In the genomic region with DNA sequence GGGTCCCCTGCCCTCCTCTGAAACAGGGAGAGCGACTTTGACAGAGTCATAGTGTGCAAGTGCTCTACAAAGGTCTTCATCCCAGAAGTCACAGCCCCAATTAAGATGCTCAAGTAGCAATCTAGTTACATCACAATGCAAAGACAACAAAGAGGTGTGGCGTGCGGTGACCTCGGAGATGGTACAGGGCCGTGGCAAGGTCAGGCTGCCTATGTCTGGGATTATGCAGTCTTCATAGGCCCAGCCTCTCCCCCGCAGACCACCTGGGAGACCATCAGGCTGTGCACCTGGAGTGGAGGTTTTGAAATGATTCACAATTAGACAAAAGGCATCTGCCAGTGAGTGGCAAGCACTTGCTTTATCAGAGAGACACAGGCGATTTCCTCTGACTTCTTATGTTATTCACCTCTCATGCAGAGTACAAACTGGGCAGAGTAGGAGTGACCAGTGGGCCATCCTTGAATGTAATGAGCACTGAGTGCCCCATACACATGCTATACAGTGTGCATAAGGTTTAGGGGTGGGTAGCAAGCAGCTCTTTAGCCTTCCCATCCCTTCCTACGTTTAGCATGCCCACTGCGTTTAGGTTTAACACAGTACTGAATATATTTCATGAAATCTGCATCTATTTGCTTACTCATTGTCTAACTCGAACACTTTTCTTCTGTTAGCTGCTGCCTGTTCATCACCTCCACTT, we compare ENCODE assay signal across 21 mouse cellular contexts.
DNase-seq lines count a peak whose midpoint lies in the region; ATAC-seq lines count a peak whose summit lies in the region.
"Had no signal": no experiment of that assay in that cellular context is flagged by ENCODE, and none has a peak within 500 bp of the region (broad histone marks: within the 10 kb centered on the region; RNA-seq: fewer than 3 reads in every experiment).

No protein-coding gene starts in this region.

- H3K36me3 ChIP-seq in forebrain, embryonic 13.5 days (ENCODE audit: poor library complexity, severe bottlenecking), result no peaks in the 10 kb centered on the region
- no peaks in the 10 kb centered on the region for H3K36me3 ChIP-seq in forebrain, embryonic 10.5 days (replicated peaks)
- H3K36me3 ChIP-seq in hindbrain, embryonic 13.5 days, result no peaks in the 10 kb centered on the region
- no peaks in the 10 kb centered on the region for H3K36me3 ChIP-seq in hindbrain, embryonic 16.5 days (ENCODE audit: control insufficient read depth, insufficient read depth, low read length)
- H3K36me3 ChIP-seq: limb, embryonic 10.5 days had no signal

- H3K4me3 ChIP-seq in forebrain, embryonic 13.5 days, result no peak overlapping the region
- H3K4me3 ChIP-seq in forebrain, embryonic 10.5 days, result no peak overlapping the region
- H3K4me3 ChIP-seq in hindbrain, embryonic 13.5 days, result no peak overlapping the region
- H3K4me3 ChIP-seq in hindbrain, embryonic 16.5 days (ENCODE audit: low read length), result no peak overlapping the region
- H3K4me3 ChIP-seq: limb, embryonic 10.5 days; megakaryocyte, embryonic 14.5 days had no signal

- peaks cover 28% of the 10 kb centered on the region for H3K4me1 ChIP-seq in forebrain, embryonic 13.5 days
- H3K4me1 ChIP-seq in forebrain, embryonic 10.5 days, result peaks cover 36% of the 10 kb centered on the region
- H3K4me1 ChIP-seq in hindbrain, embryonic 13.5 days (replicated peaks), result peaks cover 33% of the 10 kb centered on the region
- H3K4me1 ChIP-seq in hindbrain, embryonic 16.5 days (ENCODE audit: control insufficient read depth, insufficient read depth, low read depth, low read length), result peaks cover 4% of the 10 kb centered on the region

- ATAC-seq in forebrain, embryonic 13.5 days, result 0 out of 2 replicates have a peak, but pooled peaks have one; percentile 33
- 0 out of 2 replicates have a peak, but pooled peaks have one; percentile 47 for ATAC-seq in hindbrain, embryonic 13.5 days (ENCODE audit: low FRiP score)
- no peak for ATAC-seq in hindbrain, embryonic 16.5 days
- ATAC-seq: activated CD4-positive, CD25-positive, alpha-beta regulatory T cell, adult 4 months; CD4-positive, CD25-positive, alpha-beta regulatory T cell, adult 4 months had no signal

- no peaks in the 10 kb centered on the region for H3K9me3 ChIP-seq in forebrain, embryonic 13.5 days (replicated peaks)
- no peaks in the 10 kb centered on the region for H3K9me3 ChIP-seq in forebrain, embryonic 10.5 days
- no peaks in the 10 kb centered on the region for H3K9me3 ChIP-seq in hindbrain, embryonic 13.5 days
- H3K9me3 ChIP-seq in hindbrain, embryonic 16.5 days (ENCODE audit: control insufficient read depth, low read length), result no peaks in the 10 kb centered on the region
- H3K9me3 ChIP-seq: limb, embryonic 10.5 days; megakaryocyte, embryonic 14.5 days had no signal

- H3K27ac ChIP-seq in forebrain, embryonic 13.5 days, result no peak overlapping the region
- H3K27ac ChIP-seq in forebrain, embryonic 10.5 days, result no peak overlapping the region
- 0 out of 2 replicates have a peak overlapping the region, but pooled peaks have one; percentile 5 for H3K27ac ChIP-seq in hindbrain, embryonic 13.5 days
- H3K27ac ChIP-seq in hindbrain, embryonic 16.5 days (ENCODE audit: low read depth, low read length), result no peak overlapping the region
- H3K27ac ChIP-seq: limb, embryonic 10.5 days had no signal

- DNase-seq in forebrain, embryonic 10.5 days (ENCODE audit: extremely low spot score, low spot score), result no peak
- DNase-seq in A20 (ENCODE audit: low read depth, low spot score) (peak; percentile 43), WW6 (ENCODE audit: low read depth, low spot score) (peak; percentile 50)
- no peak for DNase-seq in frontal cortex, postnatal 25 days (ENCODE audit: low spot score in 2 of 2)
- no peak for DNase-seq in embryo, embryonic 11 days
- DNase-seq: adrenal gland, postnatal 10 days; gastrocnemius, postnatal 36 days; kidney, adult 18-20 months; kidney, postnatal 10 days; lung, adult 18-20 months; right cerebral cortex, postnatal 14 days; spleen, adult 18-20 months; thymus, postnatal 36 days had no signal

- H3K9ac ChIP-seq in forebrain, embryonic 13.5 days, result no peak overlapping the region; the same call in 1 of the 2 replicates
- H3K9ac ChIP-seq in hindbrain, embryonic 13.5 days, result no peak overlapping the region
- H3K9ac ChIP-seq in hindbrain, embryonic 16.5 days (ENCODE audit: low read depth, low read length), result no peak overlapping the region

- H3K4me2 ChIP-seq in forebrain, embryonic 13.5 days, result no peak overlapping the region
- H3K4me2 ChIP-seq in hindbrain, embryonic 13.5 days, result no peak overlapping the region
- no peak overlapping the region for H3K4me2 ChIP-seq in hindbrain, embryonic 16.5 days (ENCODE audit: low read length)
- H3K4me2 ChIP-seq: liver, embryonic 11.5 days had no signal

- WGBS in forebrain, embryonic 13.5 days, result 52% methylated on average over 10 of the region's 10 CpGs
- WGBS in forebrain, embryonic 10.5 days, result 66% methylated on average over 10 of the region's 10 CpGs
- 52% methylated on average over 10 of the region's 10 CpGs for WGBS in hindbrain, embryonic 13.5 days
- WGBS in hindbrain, embryonic 16.5 days, result 60% methylated on average over 10 of the region's 10 CpGs

- no peaks in the 10 kb centered on the region for H3K27me3 ChIP-seq in forebrain, embryonic 13.5 days
- H3K27me3 ChIP-seq in forebrain, embryonic 10.5 days (ENCODE audit: poor library complexity, severe bottlenecking), result no peaks in the 10 kb centered on the region
- H3K27me3 ChIP-seq in hindbrain, embryonic 13.5 days, result no peaks in the 10 kb centered on the region
- H3K27me3 ChIP-seq in hindbrain, embryonic 16.5 days (replicated peaks; ENCODE audit: control insufficient read depth, insufficient read depth, low read length), result no peaks in the 10 kb centered on the region

Comparison
In these comparisons a context has a peak if more than half of its experiments do, and no peak if none do; other contexts are left out.
1. DNase-seq: peak in A20 (single experiment) and WW6 (single experiment); none in forebrain, embryonic 10.5 days (single experiment), frontal cortex, postnatal 25 days (0 of 2) and embryo, embryonic 11 days (single experiment).